Mouse (Mus musculus) layer of hippocampus, adult 2 months (tissue): ENCODE results near the gene Gcnt2. TPM values are rescaled to one million over a fixed set of nuclear protein-coding genes. Genes with fewer than 3 reads are reported as not detected.

Experiments
- DNase-seq, 2 experiments: peaks; one replicate each; pipeline ENCODE4 v3.0.0; 2022; ENCODE audit warnings: low spot score in 2 of 2
- H3K27ac ChIP-seq: fragments of 200-600 bp; 2 replicates; pipeline ENCODE4 v1.8.1; 2022
- H3K4me3 ChIP-seq: fragments of 200-600 bp; 2 replicates; pipeline ENCODE4 v1.8.1; 2022; ENCODE audit warnings: mild to moderate bottlenecking
- CTCF ChIP-seq: fragments of 200-600 bp; conservative IDR thresholded peaks from 2 replicates; pipeline ENCODE4 v1.8.1; 2022; ENCODE audit warnings: antibody characterized with exemption, mild to moderate bottlenecking, moderate library complexity
- total RNA-seq, 2 experiments: library from RNA; stranded (reverse); gene quantifications; 2 replicates each; pipeline ENCODE4 v1.2.3; 2021

Gene Gcnt2
- total RNA-seq, 2 experiments from 2014 or later = 16.3 to 17.0 TPM

GRCm38 (mm10) chr13:40852791-40853190 lies 6.8 kb upstream of the Gcnt2 start:
- no peak overlapping the region for H3K4me3 ChIP-seq
- TF ChIP-seq CTCF = no peak

GRCm38 (mm10) chr13:40853842-40854241 lies 5.7 kb upstream of the Gcnt2 start:
- TF ChIP-seq CTCF = no peak
- H3K4me3 ChIP-seq = no peak overlapping the region; the same call in 1 of the 2 replicates
- H3K27ac ChIP-seq = no peak overlapping the region

More at GRCm38 (mm10) chr13:40852791-40853190, 6.8 kb upstream of the Gcnt2 start:
- no peak overlapping the region for H3K27ac ChIP-seq
- DNase-seq = no peak

GRCm38 (mm10) chr13:40854451-40855058 lies 5.0 kb upstream of the Gcnt2 start:
- peak overlapping the region; percentile 48 for H3K4me3 ChIP-seq
- DNase-seq = no peak
- no peak for TF ChIP-seq CTCF
- peak overlapping the region; percentile 48; the same call in 1 of the 2 replicates for H3K27ac ChIP-seq

More at GRCm38 (mm10) chr13:40853842-40854241, 5.7 kb upstream of the Gcnt2 start:
- no peak for DNase-seq

- Histone ChIP-seq H3K4me3 (no peak overlapping the region), H3K27ac (no peak overlapping the region)
- TF ChIP-seq CTCF = no peak
- DNase-seq = no peak
Measured at GRCm38 (mm10) chr13:40855266-40855665, 4.3 kb upstream of the Gcnt2 start.

GRCm38 (mm10) chr13:40856786-40857185 lies 2.8 kb upstream of the Gcnt2 start:
- no peak for TF ChIP-seq CTCF
- no peak overlapping the region for H3K4me3 ChIP-seq
- no peak overlapping the region for H3K27ac ChIP-seq
- no peak for DNase-seq

GRCm38 (mm10) chr13:40857281-40857818 lies 2.2 kb upstream of the Gcnt2 start:
- H3K4me3 ChIP-seq = no peak overlapping the region
- H3K27ac ChIP-seq = no peak overlapping the region
- DNase-seq = no peak
- no peak for TF ChIP-seq CTCF

GRCm38 (mm10) chr13:40859225-40859624 lies 329 bp upstream of the Gcnt2 start:
- no peak for DNase-seq
- peak overlapping the region; percentile 62 for H3K4me3 ChIP-seq
- H3K27ac ChIP-seq = peak overlapping the region; percentile 83; the same call in 1 of the 2 replicates
- TF ChIP-seq CTCF = no peak

- no peak overlapping the region for H3K4me3 ChIP-seq
- TF ChIP-seq CTCF = no peak
- H3K27ac ChIP-seq = no peak overlapping the region
- DNase-seq = no peak
Measured at GRCm38 (mm10) chr13:40863006-40863405, 3.5 kb downstream of the Gcnt2 start.

- H3K4me3 ChIP-seq = no peak overlapping the region
- H3K27ac ChIP-seq = no peak overlapping the region
- TF ChIP-seq CTCF = no peak
- DNase-seq = no peak
Measured at GRCm38 (mm10) chr13:40868844-40869587, 9.5 kb downstream of the Gcnt2 start.

GRCm38 (mm10) chr13:40874021-40874420 lies 14.5 kb downstream of the Gcnt2 start:
- TF ChIP-seq CTCF = no peak
- no peak for DNase-seq
- H3K4me3 ChIP-seq = no peak overlapping the region

GRCm38 (mm10) chr13:40875415-40875814 lies 15.9 kb downstream of the Gcnt2 start:
- DNase-seq = no peak

More at GRCm38 (mm10) chr13:40874021-40874420, 14.5 kb downstream of the Gcnt2 start:
- H3K27ac ChIP-seq = no peak overlapping the region

GRCm38 (mm10) chr13:40877589-40877988 lies 18.0 kb downstream of the Gcnt2 start:
- Histone ChIP-seq H3K4me3 (no peak overlapping the region), H3K27ac (no peak overlapping the region)
- TF ChIP-seq CTCF = no peak
- DNase-seq = no peak

More at GRCm38 (mm10) chr13:40875415-40875814, 15.9 kb downstream of the Gcnt2 start:
- no peak for TF ChIP-seq CTCF
- no peak overlapping the region for H3K4me3 ChIP-seq
- H3K27ac ChIP-seq = no peak overlapping the region

- Histone ChIP-seq H3K27ac (no peak overlapping the region), H3K4me3 (no peak overlapping the region)
- TF ChIP-seq CTCF = no peak
- no peak for DNase-seq
Measured at GRCm38 (mm10) chr13:40880557-40880956, 21.0 kb downstream of the Gcnt2 start.
